Mouse (Mus musculus) c-Kit-positive CD71-positive TER-119-negative erythroid progenitor cells, embryonic 14.5 days (primary cell): ENCODE data around the gene Ifi209.
"Not testable (repeated sequence)": the region's sequence is repeated elsewhere in the genome, so short reads cannot be mapped to it uniquely, and the experiment has no call there.

Source experiments
- DNase-seq: peaks from one replicate; pipeline ENCODE4 v3.0.0-alpha.2; 2013; ENCODE audit warnings: low read depth

Gene Ifi209

DNA sequence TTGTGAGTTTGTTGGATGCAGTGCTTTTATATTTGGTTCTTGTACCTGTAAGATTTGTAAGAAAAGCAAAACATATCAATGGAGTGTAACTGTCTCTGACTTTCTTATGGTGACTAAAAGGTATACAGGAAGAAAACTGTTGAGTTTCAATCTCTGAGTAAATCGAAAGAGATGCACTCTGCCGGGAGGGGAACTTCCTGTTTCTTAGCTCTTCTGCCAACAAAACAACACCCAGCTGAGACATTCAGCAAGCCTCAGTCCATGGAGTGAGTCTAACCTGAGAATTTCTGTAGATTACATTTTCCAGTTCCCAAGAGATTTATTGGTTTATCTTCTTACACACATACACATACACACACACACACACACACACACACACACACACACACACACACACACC, at the start of gene Ifi209:
TSS of gene Ifi209 (plus strand) at position 296 of the 400 bp plus-strand sequence.
- not testable (repeated sequence) for DNase-seq

DNA sequence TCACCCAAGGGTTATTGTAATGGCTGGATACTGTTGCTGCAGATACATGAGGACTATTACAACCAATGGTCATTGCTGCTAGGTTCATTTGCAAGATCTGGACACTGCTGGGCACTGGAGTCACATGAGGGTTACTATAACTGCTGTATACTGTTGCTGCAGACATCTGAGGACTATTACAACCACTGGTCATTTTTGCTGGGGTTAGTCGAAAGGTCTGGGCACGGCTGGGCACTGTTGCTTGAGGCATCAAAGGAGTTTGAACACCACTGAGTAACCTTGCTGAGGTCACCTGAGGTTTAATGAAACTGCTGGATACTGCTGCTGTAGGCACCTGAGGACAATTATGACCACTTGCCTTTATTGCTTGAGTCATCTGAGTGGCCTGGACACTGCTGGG, 41.0 kb upstream of the Ifi209 start:
- DNase-seq: not testable (repeated sequence)

DNA sequence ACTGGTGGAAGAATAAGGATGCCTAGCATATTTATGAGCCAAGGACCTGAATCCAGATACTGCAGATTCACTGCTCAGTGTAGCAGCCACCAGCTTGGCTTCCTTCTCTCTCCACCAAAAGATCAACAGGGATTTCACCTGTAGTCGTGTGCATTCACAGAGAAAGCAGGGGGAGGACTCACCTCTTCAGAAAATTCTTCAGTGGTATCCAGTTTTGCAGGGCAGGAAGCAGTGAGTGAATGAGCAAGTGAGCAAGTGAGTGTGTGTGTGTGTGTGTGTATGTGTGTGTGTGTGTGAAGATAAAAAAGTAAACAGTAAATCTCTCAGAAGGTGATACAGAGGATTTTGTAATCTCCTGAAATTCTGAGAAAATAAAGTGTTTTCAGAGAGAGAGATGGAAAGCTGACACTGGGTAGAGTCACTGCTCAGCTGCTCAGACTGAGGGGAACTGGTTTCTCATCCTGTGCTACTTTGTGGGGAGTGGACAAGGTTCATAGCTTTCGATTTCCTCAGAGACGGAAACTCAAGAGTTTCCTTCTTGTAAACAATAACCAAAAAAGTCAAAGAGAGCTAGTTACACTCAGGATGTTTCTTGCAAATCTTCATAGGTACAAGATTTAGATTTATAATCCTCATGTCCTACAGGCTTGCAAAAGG, 31.8 kb upstream of the Ifi209 start, which contains the start of gene Ifi213:
TSS of gene Ifi213 (minus strand) at position 437 of the 657 bp plus-strand sequence.
- DNase-seq: not testable (repeated sequence)

DNA sequence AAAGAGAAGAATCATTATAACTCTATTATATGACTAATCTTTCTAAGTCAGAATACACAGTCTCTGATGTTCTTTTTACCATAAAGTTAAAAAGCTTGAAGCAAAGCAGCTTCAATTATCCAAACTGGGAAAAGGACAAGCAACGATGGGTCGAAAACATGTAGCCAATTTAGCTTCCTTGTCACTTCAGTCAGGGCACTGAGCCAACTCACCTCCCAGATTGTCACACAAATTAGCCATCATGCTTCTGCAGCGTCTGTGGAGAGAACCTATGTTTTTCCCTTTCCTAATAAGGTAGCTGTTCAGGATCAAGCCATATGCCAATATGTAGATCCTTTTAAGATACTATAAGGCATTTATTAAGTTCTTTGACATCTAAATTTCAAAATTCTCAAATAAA, 20.4 kb upstream of the Ifi209 start:
- not testable (repeated sequence) for DNase-seq

DNA sequence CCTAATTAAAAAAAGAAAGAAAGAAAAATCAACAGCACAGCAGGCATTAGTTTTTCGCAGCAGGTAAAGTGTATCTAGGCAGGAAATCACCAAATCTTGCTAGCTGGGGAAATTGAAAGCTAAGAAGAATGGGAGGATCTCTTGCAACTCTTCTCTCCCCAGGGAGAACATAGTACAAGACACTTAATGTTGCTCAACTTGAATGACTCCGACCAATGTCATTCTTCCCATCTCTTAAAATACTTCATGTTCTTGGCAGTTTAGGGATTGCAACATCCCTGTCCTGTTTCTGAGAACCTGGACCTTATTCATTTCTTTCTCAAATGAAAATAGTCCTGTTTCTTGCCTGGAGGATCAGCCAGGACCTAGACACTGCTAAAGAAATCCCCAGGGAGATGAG, 8.5 kb upstream of the Ifi209 start:
- not testable (repeated sequence) for DNase-seq

DNA sequence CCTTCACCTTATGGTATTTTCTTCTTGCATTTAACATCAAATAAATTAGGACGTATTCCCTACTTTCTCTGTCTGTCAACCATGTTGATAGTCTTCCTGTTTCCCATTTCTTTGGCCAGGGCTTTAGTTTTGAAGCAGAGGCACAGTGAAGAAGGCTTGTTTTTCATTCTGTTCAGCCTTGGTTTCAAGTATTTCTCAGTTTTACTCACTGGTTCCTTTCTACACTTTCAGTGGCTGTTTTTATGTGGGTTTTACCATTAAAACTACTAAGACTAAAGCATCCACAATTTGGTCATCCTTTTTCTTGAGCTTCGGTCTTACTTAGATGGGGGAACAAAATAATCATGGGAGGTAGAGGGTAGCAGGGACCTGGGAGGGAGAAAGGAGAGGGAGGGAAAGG, 6.7 kb upstream of the Ifi209 start:
- no peak for DNase-seq

DNA sequence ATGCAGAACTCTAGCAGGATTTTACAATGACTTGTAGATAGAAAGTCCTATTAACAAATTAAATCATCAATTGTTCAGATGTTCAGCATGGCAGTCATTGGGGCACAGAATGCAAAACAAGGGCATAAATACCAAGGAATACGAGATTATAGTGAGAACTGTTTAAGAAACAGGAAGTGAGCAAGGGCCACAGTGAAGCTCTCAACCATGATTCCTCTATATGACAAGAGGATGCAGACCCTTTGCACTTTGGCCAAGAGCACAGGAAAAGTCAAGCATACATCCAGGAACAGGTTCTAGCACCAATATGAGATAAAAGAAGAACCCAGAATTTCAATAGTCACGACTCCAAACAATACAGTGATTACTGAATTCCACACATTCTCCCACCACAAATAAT, 4.0 kb upstream of the Ifi209 start:
- DNase-seq: no peak

DNA sequence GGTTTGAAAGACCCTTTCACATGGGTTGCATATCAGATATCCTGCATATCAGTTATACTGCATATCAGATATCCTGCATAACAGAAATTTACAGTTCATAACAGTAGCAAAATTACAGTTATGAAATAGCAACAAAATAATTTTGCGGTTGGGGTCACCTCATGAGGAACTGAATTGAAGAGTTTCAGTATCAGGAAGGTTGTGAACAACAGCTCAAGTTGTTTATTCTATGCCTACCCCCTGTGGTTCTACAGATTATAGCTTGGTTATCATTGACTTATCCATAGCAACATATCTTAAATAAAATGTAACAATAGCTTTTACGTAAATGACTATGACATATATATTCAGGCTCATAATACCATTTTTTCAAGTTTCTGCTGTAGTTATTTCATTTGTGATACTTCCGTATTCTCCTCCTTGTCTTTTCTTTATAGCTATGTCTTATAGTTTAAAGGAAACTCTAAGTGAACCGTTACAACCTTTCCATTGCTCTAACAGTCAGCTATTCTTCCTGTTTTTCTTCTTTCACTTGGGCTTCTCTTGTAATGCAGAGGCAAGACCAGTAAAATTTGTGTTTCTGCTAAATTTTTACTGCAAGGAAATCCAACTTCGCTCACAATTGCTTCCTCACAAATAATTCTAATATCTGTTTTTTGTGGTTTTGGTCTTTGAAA, 3.4 kb downstream of the Ifi209 start:
- no peak for DNase-seq

DNA sequence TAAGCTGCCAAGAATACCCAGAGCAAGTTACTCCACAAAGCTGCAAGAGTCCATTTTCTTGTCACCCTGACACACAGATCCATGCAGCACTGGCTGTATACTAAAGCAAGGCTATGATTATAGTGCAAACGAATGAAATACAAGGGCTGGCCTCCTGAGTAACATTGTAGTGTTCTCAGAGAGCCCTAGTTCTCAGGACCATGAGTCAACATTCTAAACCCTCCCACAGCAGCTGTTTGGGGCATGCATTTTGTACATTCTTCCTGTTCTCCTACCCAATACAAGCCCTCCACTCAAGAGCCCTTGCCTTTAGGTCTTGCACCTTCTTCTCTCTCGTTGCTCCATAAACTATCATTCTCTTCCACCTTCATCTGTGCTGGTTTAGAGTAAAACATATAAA, 14.7 kb downstream of the Ifi209 start:
- no peak for DNase-seq

DNA sequence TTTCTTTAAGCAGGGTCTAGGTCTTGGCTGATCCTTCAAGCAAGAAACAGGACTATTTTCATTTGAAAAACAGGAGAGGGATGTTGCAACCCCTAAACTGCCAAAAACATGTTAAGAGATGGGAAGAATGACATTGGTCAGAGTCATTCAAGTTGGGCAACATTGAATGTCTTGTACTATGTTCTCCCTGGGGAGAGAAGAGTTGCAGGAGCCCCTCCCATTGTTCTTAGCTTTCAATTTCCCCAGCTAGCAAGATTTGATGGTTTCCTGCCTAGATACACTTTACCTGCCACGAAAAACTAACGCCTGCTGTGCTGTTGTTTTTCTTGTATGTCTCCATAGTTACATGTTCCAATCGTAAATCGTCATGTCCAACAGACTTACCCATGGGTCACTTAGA, 27.3 kb downstream of the Ifi209 start:
- DNase-seq: no peak

DNA sequence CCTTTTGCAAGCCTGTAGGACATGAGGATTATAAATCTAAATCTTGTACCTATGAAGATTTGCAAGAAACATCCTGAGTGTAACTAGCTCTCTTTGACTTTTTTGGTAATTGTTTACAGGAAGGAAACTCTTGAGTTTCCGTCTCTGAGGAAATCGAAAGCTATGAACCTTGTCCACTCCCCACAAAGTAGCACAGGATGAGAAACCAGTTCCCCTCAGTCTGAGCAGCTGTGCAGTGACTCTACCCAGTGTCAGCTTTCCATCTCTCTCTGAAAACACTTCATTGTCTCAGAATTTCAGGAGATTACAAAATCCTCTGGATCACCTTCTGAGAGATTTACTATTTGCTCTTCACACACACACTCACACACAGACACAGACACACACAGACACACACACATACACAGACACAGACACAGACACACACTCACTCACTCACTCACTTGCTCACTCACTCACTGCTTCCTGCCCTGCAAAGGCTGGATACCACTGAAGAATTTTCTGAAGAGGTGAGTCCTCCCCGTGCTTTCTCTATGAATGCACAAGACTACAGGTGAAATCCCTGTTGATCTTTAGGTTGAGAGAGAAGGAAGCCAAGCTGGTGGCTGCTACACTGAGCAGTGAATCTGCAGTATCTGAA, 42.9 kb downstream of the Ifi209 start, which contains the start of gene Ifi208:
TSS of gene Ifi208 (plus strand) at position 218 of the 640 bp plus-strand sequence.
- DNase-seq: not testable (repeated sequence)

DNA sequence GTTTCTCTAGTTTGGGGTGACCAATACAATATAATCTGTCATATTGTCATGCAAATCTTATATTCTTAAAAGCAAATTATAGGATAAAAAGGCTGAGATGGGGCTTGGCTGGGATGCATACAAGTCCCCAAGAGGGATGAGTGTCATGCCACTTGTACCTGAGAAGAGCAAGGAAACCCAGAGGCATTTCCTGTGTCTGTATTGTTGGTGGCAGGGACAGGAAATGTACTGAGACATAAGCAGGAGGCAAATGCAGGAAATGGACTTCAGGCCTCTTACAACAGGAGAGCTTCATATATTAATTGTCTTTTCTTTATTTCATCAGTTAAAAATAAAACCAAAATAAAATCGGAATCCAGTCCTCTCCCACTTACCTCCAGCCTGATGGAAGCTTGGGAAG, 47.9 kb downstream of the Ifi209 start:
- not testable (repeated sequence) for DNase-seq

DNA sequence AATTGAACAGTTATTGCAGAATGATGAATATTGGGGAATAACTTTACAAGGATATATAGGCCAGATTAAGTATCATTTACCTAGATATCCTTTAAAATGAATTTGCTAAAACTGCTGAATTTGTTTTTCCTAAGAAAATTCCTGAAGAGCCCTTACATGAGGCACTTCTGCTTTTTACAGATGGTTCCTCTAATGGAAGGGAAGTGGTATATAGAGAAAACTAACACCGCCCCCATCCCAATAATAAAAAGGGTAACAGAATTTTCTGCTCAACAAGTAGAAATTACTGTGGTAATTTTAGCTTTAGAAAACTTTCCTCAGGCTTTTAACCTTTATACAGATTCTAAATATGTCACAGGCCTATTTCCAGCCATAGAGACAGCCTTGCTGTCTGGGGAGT, 63.6 kb downstream of the Ifi209 start:
- no peak for DNase-seq
